Mouse (Mus musculus) liver, embryonic 14.5 days (tissue): ENCODE measurements around the gene Tnn. TPM values are rescaled to one million over a fixed set of nuclear protein-coding genes. Genes with fewer than 3 reads are reported as not detected.

Experiments used
- ATAC-seq: fragments of 200-750 bp; cut with Nextera tagmentation; 2 replicates; pipeline ENCODE4 v1.8.0; 2017; ENCODE audit warnings: moderate number of reproducible peaks, mild to moderate bottlenecking, moderate library complexity; ENCODE audit not compliant: insufficient read depth
- DNase-seq, 3 experiments: peaks; one replicate each; pipeline ENCODE4 v3.0.0-alpha.2; 2012 to 2013; ENCODE audit warnings: low read depth in 3 of 3, low spot score in 3 of 3
- H3K27ac ChIP-seq: fragments of 300-500 bp; sonication (generic); 2 replicates; pipeline ENCODE4 v1.5.1; 2014; ENCODE audit warnings: moderate library complexity, mild to moderate bottlenecking, control low read depth, inconsistent platforms
- H3K27me3 ChIP-seq: fragments of 300-500 bp; sonication (generic); 2 replicates; pipeline ENCODE4 v1.6.1; 2014; ENCODE audit warnings: mild to moderate bottlenecking, low read length, moderate library complexity; ENCODE audit not compliant: control insufficient read depth, insufficient read depth
- H3K36me3 ChIP-seq: fragments of 300-500 bp; sonication (generic); replicated peaks from 2 replicates; pipeline ENCODE4 v1.6.1; 2014; ENCODE audit warnings: low read depth; ENCODE audit not compliant: control insufficient read depth, insufficient read depth
- H3K4me1 ChIP-seq, 2 experiments: fragments of 200-500 bp in 1 of 2; fragments of 300-500 bp in 1 of 2; sonication (generic) in 1 of 2; replicated peaks; 2 replicates each; pipeline ENCODE4 v1.6.1; 2012 to 2014; ENCODE audit warnings: antibody characterized with exemption in 1 of 2, inconsistent platforms in 1 of 2, low read length in 1 of 2; ENCODE audit not compliant: control insufficient read depth in 2 of 2, insufficient read depth in 2 of 2
- H3K4me2 ChIP-seq: fragments of 300-500 bp; sonication (generic); 2 replicates; pipeline ENCODE4 v1.6.1; 2014; ENCODE audit warnings: low read depth, mild to moderate bottlenecking, control low read depth, moderate library complexity
- H3K4me3 ChIP-seq, 2 experiments: fragments of 200-500 bp in 1 of 2; fragments of 300-500 bp in 1 of 2; sonication (generic) in 1 of 2; 2 replicates each; pipeline ENCODE4 v1.5.1; 2012 to 2014; ENCODE audit warnings: low read depth in 2 of 2, low read length in 2 of 2, mild to moderate bottlenecking in 2 of 2, control low read depth in 1 of 2, inconsistent platforms in 1 of 2, moderate library complexity in 1 of 2; ENCODE audit not compliant: insufficient read depth in 1 of 2
- H3K9ac ChIP-seq: fragments of 300-500 bp; sonication (generic); replicated peaks from 2 replicates; pipeline ENCODE4 v1.6.1; 2014; ENCODE audit warnings: mild to moderate bottlenecking, control low read depth, moderate library complexity
- H3K9me3 ChIP-seq: fragments of 300-500 bp; sonication (generic); 2 replicates; pipeline ENCODE4 v1.6.1; 2016; ENCODE audit warnings: low read length, mixed read lengths; ENCODE audit not compliant: control insufficient read depth
- CTCF ChIP-seq: IDR thresholded peaks from 2 replicates; pipeline ENCODE4 v1.5.1; 2016; ENCODE audit warnings: antibody characterized with exemption, low read depth, control low read depth
- EP300 ChIP-seq: IDR thresholded peaks from 2 replicates; pipeline ENCODE4 v1.6.1; 2016; ENCODE audit warnings: antibody characterized with exemption, low read depth
- WGBS: fragments of 180-500 bp; shearing (Covaris S2); extraction: QIAGEN DNeasy Blood & Tissue Kit; methylation state at CpG from one replicate; pipeline ENCODE4 v1.1.7; 2014; ENCODE audit not compliant: insufficient replicate concordance; 5-methylcytosine and 5-hydroxymethylcytosine counted together
- polyA plus RNA-seq, 2 experiments: library from polyadenylated mRNA; depleted of rRNA in 1 of 2; stranded (reverse) in 1 of 2; unstranded in 1 of 2; fragments of >200 nt; fragmentation: Nextera tagmentation in 1 of 2; extraction: Ambion mirVana in 1 of 2; gene quantifications; 2 replicates each; pipeline versions ENCODE4 v1.2.1 to v1.2.3; 2012 to 2014

Tnn gene
- polyA plus RNA-seq, 2 experiments: 0.01 TPM; not detected in 1

GRCm38 (mm10) chr1:160045056-160045715 lies 108.2 kb downstream of the Tnn start:
- peak overlapping the region; percentile 66 for H3K27ac ChIP-seq
- peaks cover 31 to 50% of the 10 kb centered on the region in 2 experiments for H3K4me1 ChIP-seq
- ATAC-seq (no peak), DNase-seq (no peak)
- H3K9ac ChIP-seq: peak overlapping the region; percentile 84
- H3K4me3 ChIP-seq: peak overlapping the region; percentile 78 to 82
- H3K9me3 ChIP-seq: no peaks in the 10 kb centered on the region
- no peaks in the 10 kb centered on the region for H3K36me3 ChIP-seq
- 45% methylated on average over 3 of the region's 3 CpGs for WGBS
- H3K4me2 ChIP-seq: peak overlapping the region; percentile 85
- H3K27me3 ChIP-seq: no peaks in the 10 kb centered on the region
- TF ChIP-seq CTCF: no peak
- TF ChIP-seq EP300: no peak

GRCm38 (mm10) chr1:160044237-160045021 lies 109.0 kb downstream of the Tnn start, which contains the start of gene 4930523C07Rik:
4930523C07Rik (plus strand) TSS chr1:160044382.
- Histone ChIP-seq H3K9me3 (no peaks in the 10 kb centered on the region), H3K27ac (peak within 1 kb of the TSS; percentile 66), H3K9ac (peak within 1 kb of the TSS; percentile 84), H3K4me1 (peaks cover 24 to 42% of the 10 kb centered on the region in 2 experiments), H3K36me3 (no peaks in the 10 kb centered on the region), H3K27me3 (no peaks in the 10 kb centered on the region), H3K4me2 (peak within 1 kb of the TSS; percentile 85), H3K4me3 (peak within 1 kb of the TSS; percentile 78 to 82)
- ATAC-seq (peak; percentile 86), DNase-seq (peak; percentile 48 to 79 (median 50))
- under 1% methylated on average over 32 of the region's 33 CpGs for WGBS
- peak; percentile 85 for TF ChIP-seq CTCF
- no peak for TF ChIP-seq EP300

GRCm38 (mm10) chr1:160043271-160043975 lies 110.0 kb downstream of the Tnn start:
- 70% methylated on average over 13 of the region's 13 CpGs for WGBS
- TF ChIP-seq CTCF (no peak), EP300 (no peak)
- no peak for ATAC-seq
- peak overlapping the region; percentile 84 for H3K9ac ChIP-seq
- H3K9me3 ChIP-seq: no peaks in the 10 kb centered on the region
- no peak overlapping the region for H3K27ac ChIP-seq
- DNase-seq: no peak
- peak overlapping the region; percentile 85 for H3K4me2 ChIP-seq
- no peaks in the 10 kb centered on the region for H3K36me3 ChIP-seq
- peak overlapping the region; percentile 78 to 82; a peak in 3 of 4 replicates for H3K4me3 ChIP-seq
- H3K4me1 ChIP-seq: peaks cover 16 to 34% of the 10 kb centered on the region in 2 experiments
- H3K27me3 ChIP-seq: no peaks in the 10 kb centered on the region

GRCm38 (mm10) chr1:160042351-160042750 lies 111.0 kb downstream of the Tnn start:
- Histone ChIP-seq H3K4me3 (no peak overlapping the region), H3K36me3 (no peaks in the 10 kb centered on the region), H3K9me3 (no peaks in the 10 kb centered on the region), H3K4me1 (peaks cover 13 to 27% of the 10 kb centered on the region in 2 experiments), H3K27me3 (no peaks in the 10 kb centered on the region), H3K27ac (no peak overlapping the region), H3K9ac (no peak overlapping the region), H3K4me2 (no peak overlapping the region)
- DNase-seq (no peak), ATAC-seq (no peak)
- TF ChIP-seq CTCF: no peak
- no peak for TF ChIP-seq EP300
- 65% methylated on average over 7 of the region's 7 CpGs for WGBS
